Mouse (Mus musculus) CD4-positive naive resting alpha-beta T cell, adult 76 days (primary cell): Measurements from ENCODE around the gene Dennd5b. TPM values are rescaled to one million over a fixed set of nuclear protein-coding genes. Genes with fewer than 3 reads are reported as not detected.

Experiments
- total RNA-seq: library from RNA; stranded (reverse); gene quantifications from one replicate; pipeline ENCODE4 v1.2.4, GENCODE M21; 2023

The Dennd5b gene
- total RNA-seq = 4.9 TPM

DNA sequence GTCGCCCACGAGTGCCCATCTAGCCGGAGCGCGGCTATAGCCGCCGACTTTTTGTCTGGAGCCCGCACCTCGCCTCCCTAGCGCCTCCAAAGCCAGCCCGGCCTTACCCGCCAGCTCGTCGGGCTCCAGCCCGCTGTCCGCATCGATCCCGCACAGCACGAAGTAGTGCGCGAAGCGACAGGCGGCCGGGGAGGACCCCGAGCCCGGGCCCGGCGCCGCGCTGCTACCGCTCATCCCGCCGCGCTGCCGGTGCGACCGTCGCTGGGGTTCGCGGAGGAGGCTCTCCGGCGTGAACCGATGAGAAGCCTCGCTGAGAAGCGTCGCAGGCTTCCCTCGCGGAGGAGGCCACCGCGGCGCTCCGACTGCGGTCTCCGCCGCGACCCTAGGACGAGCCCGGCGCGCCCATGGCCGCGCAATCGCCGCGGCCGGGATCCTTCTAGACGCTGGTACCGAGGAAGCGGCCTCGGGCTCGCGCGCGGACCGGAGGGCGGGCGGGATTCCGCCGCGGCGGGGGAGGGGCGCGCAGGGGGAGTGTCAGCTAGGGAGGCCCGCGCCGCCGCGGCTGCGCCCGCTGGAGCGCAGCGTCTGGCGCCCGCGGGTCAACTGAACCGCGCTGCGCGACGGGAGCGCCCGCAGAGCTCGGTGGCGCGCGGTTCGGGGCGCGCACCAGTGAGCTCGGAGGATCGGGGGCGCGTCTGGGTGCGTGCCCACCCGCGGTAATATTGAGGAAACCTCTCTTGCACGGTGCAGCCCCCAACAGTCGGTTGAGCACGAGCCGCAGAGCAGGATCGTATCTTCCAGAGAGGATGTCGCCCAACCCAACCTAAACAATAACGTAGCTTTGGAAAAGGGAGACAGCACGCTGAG is at the start of gene Dennd5b:
Dennd5b (minus strand) TSS at position 605 of the 867 bp plus-strand sequence.

DNA sequence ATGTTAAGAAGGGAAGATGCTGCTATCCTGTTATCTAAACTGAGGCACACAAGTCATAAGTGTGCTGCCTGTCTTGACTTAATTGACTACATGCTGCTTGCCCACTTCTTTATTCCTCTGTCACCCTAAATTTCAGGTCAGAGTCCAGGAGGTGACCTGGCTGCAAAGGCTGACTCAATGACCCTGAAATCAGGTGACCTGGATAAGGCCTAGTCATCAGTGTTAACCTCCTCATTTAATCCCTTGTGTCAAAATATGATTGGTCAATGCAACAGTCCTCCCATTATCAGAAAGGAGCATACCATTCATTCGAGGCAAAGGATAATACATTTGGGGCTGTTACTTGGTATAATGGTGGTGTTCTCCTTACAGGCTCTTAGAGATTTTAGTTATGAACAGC is 38.0 kb upstream of the Dennd5b start, which contains the start of gene Etfbkmt:
Etfbkmt (plus strand) TSS at position 379 of the 400 bp plus-strand sequence.

GRCm38 (mm10) chr6:149129870-149130269 is 28.4 kb upstream of the Dennd5b start, which contains the start of gene Gm10203:
TSS of gene Gm10203 (plus strand) at chr6:149130170.

DNA sequence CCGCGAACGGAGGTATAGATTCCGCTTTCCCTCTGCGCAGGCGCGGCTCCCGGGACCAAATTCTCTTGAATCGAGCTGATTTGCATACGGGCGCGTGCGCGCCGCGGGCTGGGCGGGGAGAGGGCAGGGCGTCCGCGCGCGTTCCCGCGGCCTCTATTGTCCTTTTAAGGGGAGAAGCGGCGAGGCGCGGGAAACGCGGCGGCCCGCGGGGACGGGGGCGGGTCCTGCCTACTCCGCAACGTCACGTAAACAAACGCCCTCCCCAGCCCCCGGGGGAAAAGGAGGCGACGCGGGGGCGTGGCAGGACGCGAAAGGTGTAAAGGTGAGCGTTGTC is 155.1 kb downstream of the Dennd5b start, which contains the start of gene Sinhcaf:
Sinhcaf (minus strand) TSS at position 59 of the 334 bp plus-strand sequence.

Other genes with a start within 250 kb of the Dennd5b start
- gene Caprin2, start 205.4 kb downstream of the Dennd5b start, total RNA-seq = 14.3 TPM
- gene Sinhcaf, start 155.2 kb downstream of the Dennd5b start, total RNA-seq = 51.3 TPM
- gene Gm10203, start 28.5 kb upstream of the Dennd5b start, total RNA-seq = not detected
- gene Etfbkmt, start 38.2 kb upstream of the Dennd5b start, total RNA-seq = 11.0 TPM
- 24.9 TPM for gene Amn1, start 87.0 kb upstream of the Dennd5b start, total RNA-seq
- gene Resf1, start 207.7 kb upstream of the Dennd5b start, total RNA-seq = 220 TPM